ENCODE assay signal across 8 mouse cellular contexts in the genomic region with DNA sequence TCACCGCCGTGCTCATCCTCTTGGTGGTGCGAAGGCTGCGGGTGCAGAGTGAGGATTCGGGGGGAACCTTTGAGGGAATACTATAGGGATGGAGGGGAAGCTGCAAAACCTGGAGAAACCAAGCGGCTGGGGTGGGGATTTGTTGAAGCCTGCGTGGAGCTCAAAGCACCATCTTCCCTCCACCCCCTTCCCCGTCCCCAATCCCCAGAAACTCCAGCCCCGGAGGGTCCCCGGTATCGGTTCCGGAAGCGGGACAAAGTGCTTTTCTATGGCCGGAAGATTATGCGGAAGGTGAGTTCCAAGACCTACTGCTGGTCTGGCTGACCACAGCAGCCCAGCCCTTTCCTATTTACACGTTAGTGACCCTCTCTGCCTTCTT. TPM values are rescaled to one million over a fixed set of nuclear protein-coding genes. Genes with fewer than 3 reads are reported as not detected.
A peak's percentile ranks its signal among the peaks of the same experiment; 100 is the strongest.
DNase-seq lines count a peak whose midpoint lies in the region; ATAC-seq and TF ChIP-seq lines count a peak whose summit lies in the region.

No protein-coding gene starts in this region.

- H3K4me3 ChIP-seq in cortical plate, adult 2 months (ENCODE audit: insufficient read depth, low read length): peak overlapping the region; percentile 74
- H3K4me3 ChIP-seq in hindbrain, embryonic 10.5 days: peak overlapping the region; percentile 66
- H3K4me3 ChIP-seq in liver, embryonic 13.5 days (replicated peaks): peak overlapping the region; percentile 83
- peak overlapping the region; percentile 66 for H3K4me3 ChIP-seq in neural tube, embryonic 13.5 days

- peaks cover 33% of the 10 kb centered on the region for H3K36me3 ChIP-seq in hindbrain, embryonic 10.5 days
- peaks cover 23% of the 10 kb centered on the region for H3K36me3 ChIP-seq in liver, embryonic 13.5 days
- peaks cover 34% of the 10 kb centered on the region for H3K36me3 ChIP-seq in neural tube, embryonic 13.5 days

- no peak for TF ChIP-seq CTCF in cortical plate, adult 2 months (IDR thresholded peaks at IDR 0.05; ENCODE audit: extremely low read depth, insufficient read depth, low read length)

- no peak for TF ChIP-seq POLR2A in cortical plate, adult 2 months (IDR thresholded peaks at IDR 0.05; ENCODE audit: extremely low read depth, insufficient read depth, low read length)

- no peak for ATAC-seq in liver, embryonic 13.5 days (ENCODE audit: low read depth)
- ATAC-seq in neural tube, embryonic 13.5 days (ENCODE audit: low read depth): no peak
- ATAC-seq in frontal cortex, adult (ENCODE audit: low TSS enrichment): no peak; the same call in 1 of the 2 replicates

- peak; percentile 26 for DNase-seq in gastrocnemius, postnatal 25 days
- DNase-seq in gastrocnemius, adult 18-20 months (ENCODE audit: low spot score): no peak
- DNase-seq in hindbrain, embryonic 10.5 days (ENCODE audit: low spot score): no peak
- DNase-seq in liver, embryonic 13.5 days: no peak
- no peak for DNase-seq in urinary bladder, adult 2 months (ENCODE audit: low spot score)

- no peaks in the 10 kb centered on the region for H3K27me3 ChIP-seq in hindbrain, embryonic 10.5 days (ENCODE audit: insufficient read depth, poor library complexity, severe bottlenecking)
- no peaks in the 10 kb centered on the region for H3K27me3 ChIP-seq in liver, embryonic 13.5 days
- H3K27me3 ChIP-seq in neural tube, embryonic 13.5 days: no peaks in the 10 kb centered on the region

- no peaks in the 10 kb centered on the region for H3K4me1 ChIP-seq in cortical plate, adult 2 months (ENCODE audit: control insufficient read depth, insufficient read depth, low read length)
- peaks cover 27% of the 10 kb centered on the region for H3K4me1 ChIP-seq in hindbrain, embryonic 10.5 days (replicated peaks)
- peaks cover 66% of the 10 kb centered on the region for H3K4me1 ChIP-seq in liver, embryonic 13.5 days (replicated peaks)
- peaks cover 21% of the 10 kb centered on the region for H3K4me1 ChIP-seq in neural tube, embryonic 13.5 days (replicated peaks)

- H3K9me3 ChIP-seq in hindbrain, embryonic 10.5 days: no peaks in the 10 kb centered on the region
- no peaks in the 10 kb centered on the region for H3K9me3 ChIP-seq in liver, embryonic 13.5 days (replicated peaks)
- no peaks in the 10 kb centered on the region for H3K9me3 ChIP-seq in neural tube, embryonic 13.5 days

- peak overlapping the region; percentile 81 for H3K9ac ChIP-seq in liver, embryonic 13.5 days
- peak overlapping the region; percentile 77 for H3K9ac ChIP-seq in neural tube, embryonic 13.5 days

- 7% methylated on average over 16 of the region's 16 CpGs for WGBS in hindbrain, embryonic 10.5 days
- WGBS in liver, embryonic 13.5 days (ENCODE audit: insufficient replicate concordance): 6% methylated on average over 16 of the region's 16 CpGs
- 7% methylated on average over 16 of the region's 16 CpGs for WGBS in neural tube, embryonic 13.5 days

- peak overlapping the region; percentile 44; the same call in 1 of the 2 replicates for H3K27ac ChIP-seq in cortical plate, adult 2 months (ENCODE audit: insufficient read depth, low read length)
- peak overlapping the region; percentile 80 for H3K27ac ChIP-seq in hindbrain, embryonic 10.5 days
- peak overlapping the region; percentile 72 for H3K27ac ChIP-seq in liver, embryonic 13.5 days
- peak overlapping the region; percentile 82 for H3K27ac ChIP-seq in neural tube, embryonic 13.5 days (replicated peaks)

- peak overlapping the region; percentile 95 for H3K4me2 ChIP-seq in liver, embryonic 13.5 days
- peak overlapping the region; percentile 99 for H3K4me2 ChIP-seq in neural tube, embryonic 13.5 days

RNA-seq across cellular contexts. Expression of gene Pnpla6, which starts 1.9 kb away (rescaled TPM):
- 10 to 100 TPM in 1 of 2 experiments, 1 to 10 TPM in 1; 8.3 to 11.8 TPM for total RNA-seq in gastrocnemius, postnatal 25 days (2021)
- total RNA-seq in gastrocnemius, adult 18-20 months (2021): 10 to 100 TPM in 1 of 2 experiments, 1 to 10 TPM in 1; 8.0 to 10.0 TPM
- polyA plus RNA-seq in cortical plate, adult 2 months (2012; rRNA removed): 67.6 and 73.7 TPM in 2 replicates
- 22.4 and 23.1 TPM in 2 replicates for polyA plus RNA-seq in hindbrain, embryonic 10.5 days (2016; fragmentation: Nextera tagmentation; extraction: Ambion mirVana)
- 10.6 and 12.4 TPM in 2 replicates for polyA plus RNA-seq in liver, embryonic 13.5 days (2015; fragmentation: Nextera tagmentation; extraction: Ambion mirVana)
- polyA plus RNA-seq in neural tube, embryonic 13.5 days (2015; fragmentation: Nextera tagmentation; extraction: Ambion mirVana): 35.7 and 36.7 TPM in 2 replicates
- 50.0 and 54.3 TPM in 2 replicates for polyA plus RNA-seq in urinary bladder, adult 2 months (2012; rRNA removed)

RNA-seq across cellular contexts. Expression of gene Mcoln1, which starts 16.8 kb away (rescaled TPM):
- total RNA-seq in gastrocnemius, postnatal 25 days (2021): 10 to 100 TPM; 18.6 to 20.4 TPM
- total RNA-seq in gastrocnemius, adult 18-20 months (2021): 10 to 100 TPM; 21.5 to 22.5 TPM
- polyA plus RNA-seq in cortical plate, adult 2 months (2012; rRNA removed): 235 and 262 TPM in 2 replicates
- 63.4 and 73.9 TPM in 2 replicates for polyA plus RNA-seq in hindbrain, embryonic 10.5 days (2016; fragmentation: Nextera tagmentation; extraction: Ambion mirVana)
- 19.8 and 19.9 TPM in 2 replicates for polyA plus RNA-seq in liver, embryonic 13.5 days (2015; fragmentation: Nextera tagmentation; extraction: Ambion mirVana)
- 88.6 and 91.9 TPM in 2 replicates for polyA plus RNA-seq in neural tube, embryonic 13.5 days (2015; fragmentation: Nextera tagmentation; extraction: Ambion mirVana)
- 104 and 125 TPM in 2 replicates for polyA plus RNA-seq in urinary bladder, adult 2 months (2012; rRNA removed)

RNA-seq across cellular contexts. Expression of gene Zfp358, which starts 24.2 kb away (rescaled TPM):
- 10 to 100 TPM; 24.2 to 24.6 TPM for total RNA-seq in gastrocnemius, postnatal 25 days (2021)
- total RNA-seq in gastrocnemius, adult 18-20 months (2021): 10 to 100 TPM; 39.1 to 39.4 TPM
- polyA plus RNA-seq in cortical plate, adult 2 months (2012; rRNA removed): 52.5 and 55.0 TPM in 2 replicates
- polyA plus RNA-seq in hindbrain, embryonic 10.5 days (2016; fragmentation: Nextera tagmentation; extraction: Ambion mirVana): 74.1 and 98.1 TPM in 2 replicates
- 4.4 and 5.2 TPM in 2 replicates for polyA plus RNA-seq in liver, embryonic 13.5 days (2015; fragmentation: Nextera tagmentation; extraction: Ambion mirVana)
- 76.4 and 77.7 TPM in 2 replicates for polyA plus RNA-seq in neural tube, embryonic 13.5 days (2015; fragmentation: Nextera tagmentation; extraction: Ambion mirVana)
- 27.5 and 31.0 TPM in 2 replicates for polyA plus RNA-seq in urinary bladder, adult 2 months (2012; rRNA removed)

RNA-seq across cellular contexts. Expression of gene Tex45, which starts 46.4 kb away (rescaled TPM):
- total RNA-seq in gastrocnemius, postnatal 25 days (2021): not detected
- not detected for total RNA-seq in gastrocnemius, adult 18-20 months (2021)
- 0.21 and 0.30 TPM in 2 replicates for polyA plus RNA-seq in cortical plate, adult 2 months (2012; rRNA removed)
- polyA plus RNA-seq in hindbrain, embryonic 10.5 days (2016; fragmentation: Nextera tagmentation; extraction: Ambion mirVana): not detected in 2 replicates
- polyA plus RNA-seq in liver, embryonic 13.5 days (2015; fragmentation: Nextera tagmentation; extraction: Ambion mirVana): not detected in 2 replicates
- 0.17 TPM in 1 of 2 replicates, not detected in the other for polyA plus RNA-seq in neural tube, embryonic 13.5 days (2015; fragmentation: Nextera tagmentation; extraction: Ambion mirVana)
- polyA plus RNA-seq in urinary bladder, adult 2 months (2012; rRNA removed): 0.15 and 0.26 TPM in 2 replicates

RNA-seq across cellular contexts. Expression of gene Pex11g, which starts 49.6 kb away (rescaled TPM):
- 1 to 10 TPM; 2.5 to 3.1 TPM for total RNA-seq in gastrocnemius, postnatal 25 days (2021)
- 1 to 10 TPM; 1.9 to 3.2 TPM for total RNA-seq in gastrocnemius, adult 18-20 months (2021)
- polyA plus RNA-seq in cortical plate, adult 2 months (2012; rRNA removed): 0.89 and 1.5 TPM in 2 replicates
- 4.4 TPM in 2 replicates for polyA plus RNA-seq in hindbrain, embryonic 10.5 days (2016; fragmentation: Nextera tagmentation; extraction: Ambion mirVana)
- polyA plus RNA-seq in liver, embryonic 13.5 days (2015; fragmentation: Nextera tagmentation; extraction: Ambion mirVana): 3.6 and 4.8 TPM in 2 replicates
- 3.1 and 3.2 TPM in 2 replicates for polyA plus RNA-seq in neural tube, embryonic 13.5 days (2015; fragmentation: Nextera tagmentation; extraction: Ambion mirVana)
- 8.5 and 11.1 TPM in 2 replicates for polyA plus RNA-seq in urinary bladder, adult 2 months (2012; rRNA removed)
